Mouse (Mus musculus): ENCODE measurements around the gene Hoxb2. TPM values are rescaled to one million over a fixed set of nuclear protein-coding genes. Genes with fewer than 3 reads are reported as not detected.

Hoxb2 gene
- total RNA-seq, 4 experiments from 2014 or later, result 0.38 to 0.80 (median 0.64) TPM

DNA sequence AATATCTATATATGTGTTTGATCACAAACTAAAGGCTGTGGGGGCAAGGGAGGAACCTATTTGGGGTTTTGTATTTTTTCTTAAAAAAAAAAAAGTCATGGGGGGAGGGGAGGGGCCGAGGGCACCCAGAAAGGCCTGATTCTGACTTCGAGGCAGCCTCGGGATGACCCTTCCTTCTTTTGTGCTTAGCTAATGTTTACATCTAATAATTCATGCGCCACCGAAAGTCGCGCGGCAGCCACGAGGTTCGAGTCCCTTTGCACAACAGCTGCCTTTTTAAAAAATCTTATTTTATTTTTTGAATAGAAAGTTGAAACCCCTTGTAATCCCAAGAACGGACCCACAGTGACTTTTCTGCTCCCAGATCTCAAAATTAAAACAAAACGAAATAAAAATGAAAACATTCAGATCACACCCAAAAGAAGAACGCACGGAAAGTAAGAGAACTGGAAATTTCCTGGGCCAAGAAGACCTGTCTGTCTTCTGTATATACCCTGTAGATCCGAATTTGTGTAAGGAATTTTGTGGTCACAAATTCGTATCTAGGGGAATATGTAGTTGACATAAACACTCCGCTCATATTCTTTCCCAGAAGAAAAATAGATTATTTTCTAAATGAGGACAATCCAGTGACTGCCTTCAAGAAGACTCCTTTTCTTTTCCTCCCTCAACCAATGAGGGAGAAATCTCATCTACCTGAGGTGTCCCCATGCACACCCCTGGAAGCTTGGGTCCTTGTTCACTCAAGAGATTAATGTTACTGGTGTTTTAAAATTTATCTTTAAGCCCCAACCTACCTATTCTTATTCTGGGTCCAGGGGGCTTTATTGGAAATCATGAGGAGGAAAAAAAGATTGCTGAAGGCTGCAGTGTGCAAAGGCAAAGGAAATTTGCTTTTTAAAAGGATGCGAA lies 33.4 kb upstream of the Hoxb2 start:
- no peak for DNase-seq (ENCODE audit: low spot score)

DNA sequence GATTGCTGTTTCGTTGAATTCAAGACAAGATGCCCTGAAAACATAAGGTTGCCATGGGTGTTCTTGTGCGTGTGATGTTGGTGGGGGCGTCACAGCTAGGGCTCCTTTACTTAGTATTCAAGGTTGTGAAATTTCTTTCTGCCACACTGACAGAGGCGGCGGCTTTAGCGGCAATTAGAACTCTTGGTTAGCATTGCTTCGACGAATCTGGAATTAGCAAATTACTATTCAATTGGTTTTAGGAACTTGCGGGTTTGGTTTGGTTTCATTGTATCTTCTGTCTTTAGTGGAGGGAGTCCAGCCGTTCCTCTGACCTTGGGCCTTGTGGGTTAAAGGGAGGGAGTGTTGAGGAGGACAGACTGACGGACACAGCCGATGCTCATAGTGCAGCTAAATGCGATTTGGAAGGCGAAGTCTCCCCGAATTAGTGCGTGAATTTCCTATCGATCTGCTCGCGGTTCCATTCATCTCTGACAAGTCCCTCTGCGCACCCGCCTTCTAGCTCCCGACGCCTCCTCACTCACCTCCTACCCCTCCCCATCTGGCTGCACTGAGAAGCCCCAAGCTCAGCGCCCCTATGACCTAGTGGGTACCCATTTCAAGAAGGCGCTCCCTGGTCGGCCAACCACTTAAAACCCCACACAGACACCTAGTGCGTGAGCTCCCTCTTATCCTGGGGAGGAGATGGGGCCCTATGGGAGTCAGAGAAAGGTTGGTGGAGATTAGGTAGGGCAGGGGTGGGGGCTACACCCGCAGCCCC lies 32.5 kb upstream of the Hoxb2 start, which contains the start of gene Hoxb4:
Gene Hoxb4, plus strand, starts transcription at position 660 of the 760 bp plus-strand sequence.
- DNase-seq (ENCODE audit: low spot score), result no peak

GRCm38 (mm10) chr11:96318368-96319070 lies 31.8 kb upstream of the Hoxb2 start:
- DNase-seq (ENCODE audit: low spot score), result peak; percentile 67

- DNase-seq (ENCODE audit: low spot score), result no peak
Observed at GRCm38 (mm10) chr11:96319071-96319902, 31.0 kb upstream of the Hoxb2 start.

- DNase-seq (ENCODE audit: low spot score), result no peak
Observed at GRCm38 (mm10) chr11:96319910-96320309, 30.4 kb upstream of the Hoxb2 start.

GRCm38 (mm10) chr11:96320688-96321087 lies 29.6 kb upstream of the Hoxb2 start:
- no peak for DNase-seq (ENCODE audit: low spot score)

- DNase-seq (ENCODE audit: low spot score), result no peak
Observed at GRCm38 (mm10) chr11:96321846-96322245, 28.5 kb upstream of the Hoxb2 start.

GRCm38 (mm10) chr11:96322738-96323137 lies 27.6 kb upstream of the Hoxb2 start:
- no peak for DNase-seq (ENCODE audit: low spot score)

GRCm38 (mm10) chr11:96323154-96323553 lies 27.2 kb upstream of the Hoxb2 start, which contains the start of gene Hoxb3:
Hoxb3 (plus strand) TSS chr11:96323326.
- DNase-seq (ENCODE audit: low spot score), result no peak

GRCm38 (mm10) chr11:96324125-96324524 lies 26.2 kb upstream of the Hoxb2 start:
- no peak for DNase-seq (ENCODE audit: low spot score)

DNA sequence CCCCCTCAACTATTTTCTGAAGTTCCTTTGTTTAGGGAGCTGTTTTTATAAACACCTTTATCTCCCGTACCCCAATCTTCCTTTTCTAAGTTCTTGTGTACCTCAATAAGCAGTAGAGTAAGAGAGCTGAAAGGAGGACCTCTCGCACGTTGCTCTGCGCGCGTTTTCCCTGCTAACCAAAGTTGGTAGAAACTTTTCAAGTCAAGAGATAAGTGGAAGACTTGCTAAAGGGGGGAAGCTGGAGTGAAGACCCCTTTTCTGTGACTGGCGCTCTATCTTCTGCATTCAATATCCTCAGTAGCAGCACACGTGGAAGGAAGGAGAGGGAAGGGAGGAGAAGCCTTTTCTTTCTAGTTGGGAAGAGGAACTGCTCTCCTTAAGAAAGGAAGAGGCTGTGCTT lies 25.4 kb upstream of the Hoxb2 start:
- DNase-seq (ENCODE audit: low spot score), result no peak

GRCm38 (mm10) chr11:96325747-96326212 lies 24.5 kb upstream of the Hoxb2 start:
- no peak for DNase-seq (ENCODE audit: low spot score)

- DNase-seq (ENCODE audit: low spot score), result no peak
Observed at GRCm38 (mm10) chr11:96326705-96327104, 23.6 kb upstream of the Hoxb2 start.

DNA sequence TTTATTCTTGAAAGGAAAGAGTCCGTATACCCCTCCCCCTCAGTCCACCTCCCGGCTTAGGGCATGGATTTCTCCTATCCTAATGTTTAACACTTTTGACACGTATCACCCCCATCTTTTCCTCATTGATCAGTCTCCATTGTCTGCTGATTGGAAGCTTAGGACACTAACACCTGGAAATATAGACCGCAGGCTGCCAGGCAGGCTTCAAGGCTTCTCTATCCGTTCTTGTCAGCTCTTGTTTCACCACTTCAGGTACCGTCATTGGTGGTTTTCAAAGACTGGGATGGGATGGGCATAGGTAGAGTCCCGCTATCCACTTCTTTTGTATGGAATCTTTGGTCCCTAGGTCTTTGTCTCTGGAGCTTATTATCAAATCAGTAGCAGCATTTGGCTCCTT lies 23.2 kb upstream of the Hoxb2 start:
- no peak for DNase-seq (ENCODE audit: low spot score)

DNA sequence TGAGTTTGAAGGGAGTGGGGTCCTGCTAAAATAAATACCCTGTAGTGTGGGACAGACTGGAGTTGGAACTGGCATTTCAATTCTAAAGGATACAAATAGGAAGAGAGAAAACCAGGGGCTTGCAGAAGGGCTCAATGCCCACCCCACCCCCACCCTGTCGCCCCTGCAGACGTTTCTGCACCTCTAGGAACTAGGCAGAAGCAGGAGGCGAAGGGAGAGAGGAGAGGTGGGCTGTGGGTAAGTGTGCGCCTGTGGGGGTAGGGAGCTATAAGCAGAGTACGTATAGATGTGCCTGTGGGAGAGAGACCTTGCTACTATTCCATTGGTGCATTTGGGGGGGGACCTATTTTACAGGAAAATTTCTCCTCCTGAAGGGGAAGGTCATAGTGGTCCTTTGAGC lies 22.6 kb upstream of the Hoxb2 start:
- no peak for DNase-seq (ENCODE audit: low spot score)

DNA sequence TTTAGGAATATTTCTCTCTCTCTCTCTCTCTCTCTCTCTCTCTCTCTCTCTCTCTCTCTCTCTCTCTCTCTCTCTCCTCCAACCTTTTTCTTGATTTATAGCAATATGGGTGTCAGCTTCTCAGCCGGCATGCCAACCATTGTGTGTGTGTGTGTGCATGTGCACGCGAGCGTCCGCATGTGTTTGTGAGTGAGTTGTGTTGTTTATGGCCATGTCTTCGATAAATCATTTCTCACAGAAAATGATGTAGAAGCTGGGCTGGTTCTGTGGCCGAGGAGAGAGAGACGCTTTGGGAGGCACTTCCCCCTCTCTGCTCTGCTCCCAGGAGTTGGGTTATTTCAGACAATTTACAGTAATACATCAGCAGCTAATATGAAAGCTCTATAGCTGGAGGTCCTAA lies 21.7 kb upstream of the Hoxb2 start:
- DNase-seq (ENCODE audit: low spot score), result no peak

GRCm38 (mm10) chr11:96332105-96332504 lies 18.2 kb upstream of the Hoxb2 start:
- DNase-seq (ENCODE audit: low spot score), result no peak

GRCm38 (mm10) chr11:96332618-96333032 lies 17.7 kb upstream of the Hoxb2 start:
- DNase-seq (ENCODE audit: low spot score), result no peak

GRCm38 (mm10) chr11:96333241-96334001 lies 16.9 kb upstream of the Hoxb2 start:
- DNase-seq (ENCODE audit: low spot score), result no peak

DNA sequence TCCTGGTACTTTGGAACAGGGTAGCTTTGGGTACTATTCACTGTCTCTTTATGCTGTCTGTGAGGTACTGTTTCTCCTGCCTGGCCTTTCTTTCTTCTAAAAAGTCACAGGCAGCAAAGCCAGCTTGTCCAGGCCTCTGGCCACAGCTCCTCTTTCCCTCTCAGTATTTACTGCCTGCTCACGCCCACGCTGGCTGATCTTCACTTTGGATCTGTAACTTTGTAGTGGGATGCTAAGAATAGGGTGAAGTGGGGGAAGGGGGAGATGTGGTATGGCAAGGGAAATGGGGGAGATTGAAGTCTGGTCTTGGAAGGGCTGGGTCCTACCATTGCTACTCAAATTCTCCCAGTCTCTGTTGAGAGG lies 16.3 kb upstream of the Hoxb2 start:
- DNase-seq (ENCODE audit: low spot score), result no peak

All from heart, adult 8-10 months (tissue).